Mouse (Mus musculus) neural tube, embryonic 12.5 days (tissue): ENCODE results near the gene Txn2. TPM values are rescaled to one million over a fixed set of nuclear protein-coding genes. Genes with fewer than 3 reads are reported as not detected.

Experiments
- ATAC-seq: fragments of 200-750 bp; cut with Nextera tagmentation; 2 replicates; pipeline ENCODE4 v1.8.0; 2017; ENCODE audit warnings: low read depth, mild to moderate bottlenecking, moderate TSS enrichment, moderate library complexity; ENCODE audit not compliant: low FRiP score
- H3K27ac ChIP-seq: fragments of 300-500 bp; sonication (generic); 2 replicates; pipeline ENCODE4 v1.5.1; 2016
- H3K27me3 ChIP-seq: fragments of 300-500 bp; sonication (generic); replicated peaks from 2 replicates; pipeline ENCODE4 v1.6.1; 2016; ENCODE audit warnings: mild to moderate bottlenecking
- H3K36me3 ChIP-seq: fragments of 300-500 bp; sonication (generic); 2 replicates; pipeline ENCODE4 v1.6.1; 2016; ENCODE audit warnings: mild to moderate bottlenecking
- H3K4me1 ChIP-seq: fragments of 300-500 bp; sonication (generic); 2 replicates; pipeline ENCODE4 v1.6.1; 2016
- H3K4me2 ChIP-seq: fragments of 300-500 bp; sonication (generic); replicated peaks from 2 replicates; pipeline ENCODE4 v1.6.1; 2016; ENCODE audit warnings: mild to moderate bottlenecking
- H3K4me3 ChIP-seq: fragments of 300-500 bp; sonication (generic); 2 replicates; pipeline ENCODE4 v1.5.1; 2016
- H3K9ac ChIP-seq: fragments of 300-500 bp; sonication (generic); 2 replicates; pipeline ENCODE4 v1.6.1; 2016; ENCODE audit warnings: mild to moderate bottlenecking
- H3K9me3 ChIP-seq: fragments of 300-500 bp; sonication (generic); 2 replicates; pipeline ENCODE4 v1.6.1; 2016; ENCODE audit warnings: mild to moderate bottlenecking
- WGBS: fragments of 180-500 bp; shearing (Covaris S2); methylation state at CpG from one replicate; pipeline ENCODE4 v1.1.7; 2016; 5-methylcytosine and 5-hydroxymethylcytosine counted together
- polyA plus RNA-seq: library from polyadenylated mRNA; unstranded; fragments of >200 nt; fragmentation: Nextera tagmentation; extraction: Ambion mirVana; gene quantifications from 2 replicates; pipeline ENCODE4 v1.2.1, GENCODE M21; 2016

The Txn2 gene
- polyA plus RNA-seq: 208 and 218 TPM in 2 replicates

DNA sequence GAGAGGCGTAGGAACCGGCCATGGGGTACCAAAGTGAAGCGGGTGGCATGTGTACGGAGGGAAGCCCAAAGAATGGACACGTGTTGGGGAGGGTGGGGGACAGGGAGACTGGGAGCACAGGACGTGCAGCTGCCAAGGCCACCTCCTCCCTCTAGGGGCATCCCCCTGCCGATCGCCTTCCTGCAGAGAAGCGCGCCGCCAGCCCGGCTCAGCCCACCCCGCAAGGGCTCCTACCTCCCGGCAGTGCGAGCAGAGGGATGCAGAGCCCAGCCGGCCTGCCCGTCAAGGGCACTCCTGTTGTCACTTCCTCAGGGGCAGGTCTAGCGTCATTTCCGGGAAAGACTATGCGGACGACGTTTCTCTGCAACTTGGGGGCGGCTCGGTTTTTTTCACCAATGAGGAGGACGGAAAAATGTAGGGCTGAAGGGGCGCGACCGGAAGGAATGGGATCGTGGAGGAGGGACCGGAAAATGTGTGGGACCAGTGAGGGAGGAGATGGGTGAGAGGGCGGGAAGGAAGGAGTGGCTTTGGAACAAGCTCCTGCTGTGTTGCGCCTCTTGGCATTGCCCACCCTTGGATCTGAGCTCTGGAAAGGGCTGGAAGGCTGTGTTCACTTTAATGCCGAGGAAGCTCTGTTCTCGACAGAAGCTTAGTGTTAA, at the start of gene Txn2:
Gene Txn2 (minus strand): TSS at position 334 of the 659 bp plus-strand sequence.
- under 1% methylated on average over 34 of the region's 34 CpGs for WGBS
- H3K27ac ChIP-seq: peak within 1 kb of the TSS; percentile 67; the same call in 1 of the 2 replicates
- ATAC-seq: peak; percentile 94
- H3K36me3 ChIP-seq: peaks cover 20% of the 10 kb centered on the region
- H3K4me1 ChIP-seq: peaks cover 21% of the 10 kb centered on the region
- H3K9me3 ChIP-seq: no peaks in the 10 kb centered on the region
- H3K27me3 ChIP-seq: no peaks in the 10 kb centered on the region
- H3K9ac ChIP-seq: peak within 1 kb of the TSS; percentile 57
- H3K4me3 ChIP-seq: peak within 1 kb of the TSS; percentile 67
- peak within 1 kb of the TSS; percentile 80 for H3K4me2 ChIP-seq

DNA sequence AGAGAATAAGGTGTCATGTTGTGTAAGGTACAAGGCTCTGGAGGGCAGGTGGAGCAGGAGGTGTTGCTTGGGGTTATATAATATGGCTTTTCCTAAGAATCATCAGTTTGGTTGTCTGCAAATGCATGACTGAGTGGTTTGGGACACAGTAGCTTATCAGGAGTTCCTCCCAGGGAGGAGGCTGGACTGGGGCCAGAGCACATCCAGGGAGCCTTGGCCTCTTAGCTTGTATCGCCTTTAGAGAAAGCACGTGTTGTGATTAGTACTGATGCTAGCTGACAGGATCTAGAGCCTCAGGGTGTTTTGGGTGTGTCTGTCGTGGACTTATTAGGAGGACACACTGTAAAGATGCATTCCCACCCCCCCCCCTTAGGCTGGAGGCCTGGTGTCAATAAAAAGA, 48.9 kb upstream of the Txn2 start:
- Histone ChIP-seq H3K4me3 (no peak overlapping the region), H3K4me2 (no peak overlapping the region)

GRCm38 (mm10) chr15:77974165-77974841, 45.5 kb upstream of the Txn2 start:
- Histone ChIP-seq H3K27ac (no peak overlapping the region), H3K4me3 (no peak overlapping the region), H3K36me3 (no peaks in the 10 kb centered on the region), H3K4me1 (peaks cover 7% of the 10 kb centered on the region), H3K9me3 (no peaks in the 10 kb centered on the region), H3K9ac (no peak overlapping the region), H3K27me3 (no peaks in the 10 kb centered on the region), H3K4me2 (no peak overlapping the region)
- ATAC-seq: no peak
- WGBS: 78% methylated on average over 6 of the region's 6 CpGs

More for the DNA sequence above, 48.9 kb upstream of the Txn2 start:
- ATAC-seq: no peak
- Histone ChIP-seq H3K4me1 (no peaks in the 10 kb centered on the region), H3K9me3 (no peaks in the 10 kb centered on the region), H3K9ac (no peak overlapping the region), H3K36me3 (no peaks in the 10 kb centered on the region), H3K27ac (no peak overlapping the region), H3K27me3 (no peaks in the 10 kb centered on the region)
- WGBS: 72% methylated on average over 3 of the region's 3 CpGs

DNA sequence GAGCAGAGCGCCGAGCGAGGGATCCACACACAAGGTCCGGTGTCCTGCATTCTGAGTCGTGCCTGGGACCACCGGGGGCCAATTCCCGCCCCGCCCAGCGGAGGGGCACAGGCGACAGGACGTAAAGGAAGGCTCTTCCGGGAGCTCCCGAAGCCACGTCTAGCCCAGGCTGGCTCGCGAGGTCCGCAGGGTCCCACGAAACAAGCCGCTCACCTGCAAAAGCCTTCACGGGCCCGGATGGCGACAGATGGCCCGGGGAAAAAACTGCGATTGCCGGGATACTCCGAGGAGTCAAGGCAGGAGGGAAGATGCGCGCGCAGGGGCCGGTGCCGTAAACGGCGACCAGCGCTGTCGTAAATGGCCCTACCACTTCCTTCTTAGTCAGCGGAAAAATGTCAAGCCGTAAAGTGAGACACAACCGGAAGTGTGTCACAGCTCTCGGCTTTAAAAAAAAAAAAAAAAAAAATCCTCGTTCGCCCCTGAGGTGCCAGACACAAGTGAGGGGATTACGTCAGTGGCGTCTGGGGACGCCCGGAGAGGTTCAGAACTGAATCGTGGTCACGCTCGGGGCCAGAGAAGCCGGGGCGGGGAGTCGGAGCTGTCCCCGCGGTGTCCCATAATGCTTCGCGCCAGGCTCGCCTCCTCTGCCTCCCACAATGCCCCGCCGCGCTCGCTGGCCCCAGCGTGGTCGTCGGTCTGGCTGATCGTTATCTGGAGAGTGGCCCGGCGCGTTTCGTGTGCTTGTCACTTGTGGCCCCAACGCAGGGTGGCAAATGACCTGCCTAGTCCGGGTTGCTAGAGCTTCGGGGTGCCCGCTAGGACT, 41.9 kb upstream of the Txn2 start, which contains the start of gene Eif3d:
Gene Eif3d (minus strand): TSS at position 344 of the 823 bp plus-strand sequence.
- ATAC-seq: peak; percentile 86
- H3K4me2 ChIP-seq: peak within 1 kb of the TSS; percentile 96
- peaks cover 27% of the 10 kb centered on the region for H3K36me3 ChIP-seq
- peaks cover 13% of the 10 kb centered on the region for H3K4me1 ChIP-seq
- H3K9ac ChIP-seq: peak within 1 kb of the TSS; percentile 97
- peak within 1 kb of the TSS; percentile 98 for H3K27ac ChIP-seq
- no peaks in the 10 kb centered on the region for H3K27me3 ChIP-seq
- under 1% methylated on average over 72 of the region's 72 CpGs for WGBS
- H3K9me3 ChIP-seq: no peaks in the 10 kb centered on the region
- peak within 1 kb of the TSS; percentile 94 for H3K4me3 ChIP-seq

GRCm38 (mm10) chr15:77969940-77970469, 41.2 kb upstream of the Txn2 start:
- Histone ChIP-seq H3K9ac (peak overlapping the region; percentile 97), H3K27ac (peak overlapping the region; percentile 75), H3K27me3 (no peaks in the 10 kb centered on the region), H3K9me3 (no peaks in the 10 kb centered on the region), H3K4me3 (peak overlapping the region; percentile 94), H3K4me1 (peaks cover 13% of the 10 kb centered on the region), H3K36me3 (peaks cover 33% of the 10 kb centered on the region), H3K4me2 (peak overlapping the region; percentile 96)
- WGBS: 2% methylated on average over 15 of the region's 15 CpGs
- ATAC-seq: 0 out of 2 replicates have a peak, but pooled peaks have one; percentile 6

DNA sequence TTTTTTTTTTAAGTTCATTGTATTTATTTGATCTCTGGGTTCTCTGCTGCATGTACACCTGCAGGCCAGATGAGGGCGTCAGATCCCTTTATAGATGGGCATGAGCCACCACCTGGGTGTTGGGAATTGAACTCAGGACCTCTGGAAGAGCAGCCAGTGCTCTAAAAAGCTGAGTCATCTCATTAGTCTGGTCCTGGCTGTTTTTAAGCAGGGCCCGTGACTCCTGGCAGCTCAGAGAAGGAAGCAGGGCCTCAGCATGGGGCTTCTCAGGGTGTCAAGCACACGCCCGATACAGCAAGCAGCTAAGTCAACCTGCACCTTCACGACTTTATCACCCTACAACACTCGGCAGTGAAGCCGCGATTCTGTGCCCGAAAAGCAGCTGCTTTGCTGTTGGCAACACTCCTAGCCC, 36.3 kb upstream of the Txn2 start:
- Histone ChIP-seq H3K4me2 (no peak overlapping the region), H3K36me3 (peaks cover 82% of the 10 kb centered on the region), H3K9ac (no peak overlapping the region), H3K9me3 (no peaks in the 10 kb centered on the region), H3K27me3 (no peaks in the 10 kb centered on the region), H3K4me1 (peaks cover 13% of the 10 kb centered on the region), H3K27ac (no peak overlapping the region), H3K4me3 (no peak overlapping the region)
- 86% methylated on average over 9 of the region's 9 CpGs for WGBS
- no peak for ATAC-seq

DNA sequence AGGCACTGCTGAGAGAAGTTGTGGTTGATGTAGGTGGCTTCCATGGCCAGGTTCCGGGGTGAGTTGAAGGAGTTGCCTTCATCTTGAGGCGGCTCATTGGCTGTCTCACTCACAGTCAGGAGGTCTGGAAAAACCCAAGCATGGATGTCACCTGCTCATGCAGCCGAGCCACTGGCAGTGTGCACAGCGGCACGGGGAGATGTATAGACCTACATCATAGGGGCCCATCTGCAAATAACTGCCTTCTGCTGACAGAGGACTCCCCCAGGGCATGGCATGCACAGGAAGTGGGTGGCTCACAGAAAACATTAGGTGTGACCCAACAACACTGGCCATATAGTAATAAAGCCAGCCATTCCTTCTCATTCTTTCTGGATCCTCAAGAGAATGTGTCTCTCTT, 33.6 kb upstream of the Txn2 start:
- no peak overlapping the region for H3K9ac ChIP-seq
- H3K36me3 ChIP-seq: peaks cover 96% of the 10 kb centered on the region

DNA sequence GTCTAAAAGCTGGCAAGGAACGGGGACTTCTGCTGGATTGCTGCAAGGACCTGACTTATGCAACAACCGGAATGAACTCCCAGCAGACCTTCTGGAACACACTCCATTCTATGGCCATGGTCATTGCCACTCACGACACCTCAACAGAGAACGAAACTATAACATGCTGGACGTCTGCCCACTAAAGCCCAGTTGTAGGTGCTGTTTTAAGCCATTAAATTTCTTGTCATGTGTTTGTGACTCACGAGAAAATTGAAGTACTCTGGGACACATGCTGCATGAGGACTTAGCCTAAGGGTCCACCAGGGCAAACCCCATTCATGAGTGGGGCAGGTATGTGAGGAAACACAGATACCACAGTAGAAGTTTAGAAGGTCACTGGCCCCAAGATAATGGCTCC, 31.9 kb upstream of the Txn2 start:
- Histone ChIP-seq H3K36me3 (peaks cover 78% of the 10 kb centered on the region), H3K9me3 (no peaks in the 10 kb centered on the region), H3K4me2 (no peak overlapping the region), H3K9ac (no peak overlapping the region), H3K4me3 (no peak overlapping the region), H3K27ac (no peak overlapping the region), H3K4me1 (peaks cover 16% of the 10 kb centered on the region), H3K27me3 (peaks cover 5% of the 10 kb centered on the region)
- ATAC-seq: no peak
- 90% methylated on average over 6 of the region's 6 CpGs for WGBS

More for the DNA sequence above, 33.6 kb upstream of the Txn2 start:
- Histone ChIP-seq H3K4me1 (no peaks in the 10 kb centered on the region), H3K9me3 (no peaks in the 10 kb centered on the region), H3K27me3 (no peaks in the 10 kb centered on the region), H3K4me3 (no peak overlapping the region), H3K27ac (no peak overlapping the region), H3K4me2 (no peak overlapping the region)
- WGBS: 97% methylated on average over 5 of the region's 5 CpGs
- no peak for ATAC-seq

- Histone ChIP-seq H3K9me3 (no peaks in the 10 kb centered on the region), H3K4me3 (no peak overlapping the region), H3K9ac (no peak overlapping the region), H3K27ac (no peak overlapping the region), H3K4me2 (no peak overlapping the region), H3K27me3 (peaks cover 11% of the 10 kb centered on the region), H3K4me1 (peaks cover 20% of the 10 kb centered on the region), H3K36me3 (peaks cover 54% of the 10 kb centered on the region)
- no peak for ATAC-seq
- 68% methylated on average over 3 of the region's 3 CpGs for WGBS
Measured at GRCm38 (mm10) chr15:77958071-77958470, 29.3 kb upstream of the Txn2 start.

DNA sequence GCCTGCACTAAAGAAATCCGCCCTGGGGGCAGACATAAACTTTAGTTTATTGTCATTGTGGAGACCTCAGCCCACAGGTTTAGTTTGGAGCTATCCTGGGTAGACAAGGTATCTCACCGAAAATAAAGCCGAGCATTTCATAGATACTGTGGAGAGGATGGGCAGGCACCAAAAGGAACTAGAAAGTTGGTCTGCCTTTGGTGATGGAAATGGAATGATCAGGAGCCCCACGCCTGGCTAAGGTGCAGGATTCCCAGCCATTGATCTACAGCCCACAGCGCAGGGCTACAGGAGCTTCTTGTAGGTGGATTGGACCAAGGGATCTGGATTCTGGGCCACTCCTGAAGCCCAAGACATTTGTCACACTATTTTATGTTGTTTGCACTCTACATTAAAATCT, 28.8 kb upstream of the Txn2 start:
- no peak overlapping the region for H3K4me3 ChIP-seq
- H3K36me3 ChIP-seq: peaks cover 54% of the 10 kb centered on the region
- WGBS: 36% methylated on average over 5 of the region's 5 CpGs

GRCm38 (mm10) chr15:77956404-77956901, 27.6 kb upstream of the Txn2 start, which contains the start of gene Foxred2:
Gene Foxred2 (minus strand): TSS chr15:77956722.
- peak within 1 kb of the TSS; percentile 55 for H3K4me3 ChIP-seq
- peak; percentile 93 for ATAC-seq
- H3K9me3 ChIP-seq: no peaks in the 10 kb centered on the region
- WGBS: 1% methylated on average over 39 of the region's 39 CpGs
- H3K4me1 ChIP-seq: peaks cover 20% of the 10 kb centered on the region
- peak within 1 kb of the TSS; percentile 56 for H3K9ac ChIP-seq
- no peak within 1 kb of the TSS for H3K27ac ChIP-seq
- H3K4me2 ChIP-seq: peak within 1 kb of the TSS; percentile 78
- peaks cover 11% of the 10 kb centered on the region for H3K27me3 ChIP-seq
- peaks cover 46% of the 10 kb centered on the region for H3K36me3 ChIP-seq

More for the DNA sequence above, 28.8 kb upstream of the Txn2 start:
- Histone ChIP-seq H3K27ac (no peak overlapping the region), H3K27me3 (peaks cover 11% of the 10 kb centered on the region), H3K9me3 (no peaks in the 10 kb centered on the region), H3K4me2 (0 out of 2 replicates have a peak overlapping the region, but pooled peaks have one; percentile 78), H3K9ac (no peak overlapping the region), H3K4me1 (peaks cover 20% of the 10 kb centered on the region)
- no peak for ATAC-seq
